ENCODE assay signal across 8 mouse cellular contexts in the genomic region with DNA sequence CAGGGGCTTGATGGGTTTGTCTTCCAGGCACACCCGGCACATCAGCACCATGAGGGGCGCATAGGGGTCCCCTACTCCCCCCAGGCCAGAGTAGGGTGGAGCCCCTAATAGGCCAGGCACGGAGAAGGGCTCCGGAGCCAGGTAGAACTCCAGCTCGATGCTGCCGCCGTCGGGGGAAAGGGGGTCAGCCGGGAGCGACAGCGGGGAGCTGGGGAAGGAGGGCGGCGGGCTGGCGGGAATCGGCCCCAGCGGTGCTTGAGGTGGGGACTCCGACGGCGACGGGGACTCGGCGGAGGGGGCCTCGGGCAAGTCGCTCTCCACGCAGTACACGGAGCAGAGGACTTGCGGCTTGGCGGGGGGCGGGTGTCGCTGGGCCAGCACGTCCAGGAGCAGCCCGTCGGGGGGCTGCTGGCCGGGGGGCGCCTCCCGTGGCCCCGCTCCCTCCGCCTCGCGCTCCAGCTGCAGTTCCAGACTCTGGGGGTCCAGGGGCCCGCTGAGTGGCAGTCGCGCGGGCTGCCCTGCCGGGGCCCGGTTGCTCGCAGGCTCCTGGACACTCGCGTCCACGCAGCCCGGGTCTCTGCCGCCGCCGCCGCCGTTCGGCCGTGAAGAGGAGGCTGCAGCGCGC. TPM values are rescaled to one million over a fixed set of nuclear protein-coding genes. Genes with fewer than 3 reads are reported as not detected.
DNase-seq lines count a peak whose midpoint lies in the region; ATAC-seq and TF ChIP-seq lines count a peak whose summit lies in the region.

No protein-coding gene starts in this region.

- H3K36me3 ChIP-seq in lung, embryonic 14.5 days (ENCODE audit: insufficient read depth), result 0 out of 2 replicates have a peak, but pooled peaks cover 4% of the 10 kb centered on the region

- peak overlapping the region; percentile 71 for H3K4me2 ChIP-seq in lung, embryonic 14.5 days

- under 1% methylated on average over 43 of the region's 60 CpGs for WGBS in lung, embryonic 14.5 days

- DNase-seq in 3134 (ENCODE audit: extremely low read depth, insufficient read length, low spot score), result peak; percentile 47
- peak; percentile 34 for DNase-seq in MN1 (ENCODE audit: low spot score)
- DNase-seq in cerebellum, postnatal 36 days, result peak; percentile 41 to 47
- DNase-seq in gastrocnemius, postnatal 4 days (ENCODE audit: low spot score in 2 of 2), result peak; percentile 35 to 51
- DNase-seq in kidney, adult 11 months, result peak; percentile 12
- DNase-seq in lung, embryonic 14.5 days, result peak; percentile 55
- peak; percentile 62 for DNase-seq in retina, postnatal 1 day
- DNase-seq in frontal cortex, adult 2 months (ENCODE audit: extremely low spot score in 1 of 2, low spot score in 1 of 2), result no peak

- peak; percentile 35 for TF ChIP-seq CTCF in lung, embryonic 14.5 days (IDR thresholded peaks at IDR 0.05; ENCODE audit: low read depth)

- H3K9ac ChIP-seq in lung, embryonic 14.5 days, result peak overlapping the region; percentile 93

- H3K9me3 ChIP-seq in lung, embryonic 14.5 days (ENCODE audit: low read depth, low read length), result no peaks in the 10 kb centered on the region

- H3K27me3 ChIP-seq in lung, embryonic 14.5 days (ENCODE audit: insufficient read depth, low read length), result no peaks in the 10 kb centered on the region

- H3K4me3 ChIP-seq in lung, embryonic 14.5 days (ENCODE audit: low read depth, low read length), result peak overlapping the region; percentile 87

- peak overlapping the region; percentile 84 for H3K27ac ChIP-seq in lung, embryonic 14.5 days (ENCODE audit: low read depth)

- ATAC-seq in lung, embryonic 14.5 days (ENCODE audit: insufficient read depth), result peak; percentile 53

- H3K4me1 ChIP-seq in lung, embryonic 14.5 days (ENCODE audit: insufficient read depth), result peaks cover 7% of the 10 kb centered on the region; the same call in 1 of the 2 replicates

RNA-seq across cellular contexts. Expression of gene Rnf217, which starts 0.4 kb away (rescaled TPM):
- total RNA-seq in gastrocnemius, postnatal 4 days (2021), result 10 to 100 TPM; 20.0 to 20.5 TPM
- 2.4 and 2.8 TPM in 2 replicates for polyA plus RNA-seq in lung, embryonic 14.5 days (2014; fragmentation: Nextera tagmentation; extraction: Ambion mirVana)
- polyA plus RNA-seq in frontal cortex, adult 2 months (2012; rRNA removed), result 4.8 and 5.7 TPM in 2 replicates

Comparison
In these comparisons a context has a peak if more than half of its experiments do, and no peak if none do; other contexts are left out.
1. DNase-seq: peak in 3134 (single experiment), MN1 (single experiment), cerebellum, postnatal 36 days (2 of 2), gastrocnemius, postnatal 4 days (2 of 2), kidney, adult 11 months (single experiment), lung, embryonic 14.5 days (single experiment) and retina, postnatal 1 day (single experiment); none in frontal cortex, adult 2 months (0 of 2).